Mouse (Mus musculus) gastrocnemius, postnatal 4 days (tissue): ENCODE results near the gene Def6. TPM values are rescaled to one million over a fixed set of nuclear protein-coding genes. Genes with fewer than 3 reads are reported as not detected.

ENCODE experiments used
- DNase-seq, 2 experiments: peaks; one replicate each; pipeline ENCODE4 v3.0.0; 2021 to 2022; ENCODE audit warnings: low spot score in 2 of 2, mixed read lengths in 2 of 2
- total RNA-seq, 2 experiments: library from RNA; stranded (reverse); gene quantifications; 2 replicates each; pipeline ENCODE4 v1.2.3; 2021

Def6 gene
- total RNA-seq, 2 experiments from 2014 or later: 4.7 to 4.8 TPM

DNA sequence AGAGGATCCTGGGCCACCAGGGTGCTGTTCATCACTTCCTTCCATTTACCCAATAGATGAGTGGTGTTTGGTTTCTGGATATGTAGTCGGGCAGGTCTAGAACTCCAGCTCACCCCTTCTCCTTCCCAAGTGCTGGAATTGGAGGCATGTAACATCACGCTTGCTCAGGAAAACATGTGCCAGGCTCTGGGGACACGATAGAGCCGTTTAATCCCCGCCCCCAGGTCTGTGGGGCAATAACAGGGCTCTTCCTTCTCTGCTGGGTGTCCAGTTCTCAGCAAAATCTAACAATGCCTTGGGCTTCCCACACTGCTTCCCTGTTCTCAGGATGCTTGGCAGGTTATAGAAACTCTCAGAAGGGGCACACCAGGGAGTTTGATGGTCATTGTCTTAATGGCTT, 29.8 kb downstream of the Def6 start:
- no peak for DNase-seq

DNA sequence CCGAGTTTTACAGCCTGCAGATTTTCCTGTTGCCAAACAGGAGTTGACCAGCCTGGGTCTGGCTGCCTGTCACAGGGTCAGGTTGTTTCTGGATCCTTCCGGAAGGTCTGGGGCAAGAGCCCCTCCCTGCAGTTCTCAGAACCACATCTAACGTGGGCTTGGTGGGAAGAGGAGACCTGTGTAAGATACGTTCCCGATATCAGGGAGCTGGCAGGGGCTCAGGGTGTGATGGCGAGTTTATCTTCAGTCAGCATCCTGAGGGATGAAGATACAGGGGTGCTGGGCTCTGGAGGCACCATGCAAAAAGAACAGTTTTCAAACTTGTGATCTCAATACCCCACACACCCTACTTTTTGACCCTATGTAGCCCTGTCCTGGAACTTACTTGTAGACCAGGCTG, 30.3 kb downstream of the Def6 start:
- no peak for DNase-seq

GRCm38 (mm10) chr17:28240846-28241245, 33.3 kb downstream of the Def6 start:
- DNase-seq: no peak

GRCm38 (mm10) chr17:28242296-28242695, 34.7 kb downstream of the Def6 start:
- DNase-seq: no peak

DNA sequence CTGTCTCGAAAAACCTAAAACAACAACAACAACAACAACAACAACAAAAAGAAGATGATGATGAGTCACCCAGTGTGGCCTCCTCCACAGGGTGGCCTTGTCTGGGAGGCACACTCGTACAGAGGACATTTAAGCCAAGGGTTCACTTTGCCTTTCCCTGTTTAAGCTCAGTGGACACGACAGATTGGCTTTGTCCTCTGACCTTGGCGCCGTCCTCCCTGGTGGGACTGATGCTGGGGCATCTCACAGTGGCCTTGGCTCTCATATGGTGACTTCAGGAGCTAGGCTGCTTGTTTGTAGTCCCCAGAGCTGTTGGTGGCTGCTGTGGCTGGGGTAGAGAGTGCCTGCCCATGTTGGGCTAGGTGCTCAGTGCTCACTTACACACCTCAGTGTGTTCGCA, 36.6 kb downstream of the Def6 start:
- no peak for DNase-seq

- DNase-seq: no peak
Observed at GRCm38 (mm10) chr17:28244714-28245113, 37.1 kb downstream of the Def6 start.

DNA sequence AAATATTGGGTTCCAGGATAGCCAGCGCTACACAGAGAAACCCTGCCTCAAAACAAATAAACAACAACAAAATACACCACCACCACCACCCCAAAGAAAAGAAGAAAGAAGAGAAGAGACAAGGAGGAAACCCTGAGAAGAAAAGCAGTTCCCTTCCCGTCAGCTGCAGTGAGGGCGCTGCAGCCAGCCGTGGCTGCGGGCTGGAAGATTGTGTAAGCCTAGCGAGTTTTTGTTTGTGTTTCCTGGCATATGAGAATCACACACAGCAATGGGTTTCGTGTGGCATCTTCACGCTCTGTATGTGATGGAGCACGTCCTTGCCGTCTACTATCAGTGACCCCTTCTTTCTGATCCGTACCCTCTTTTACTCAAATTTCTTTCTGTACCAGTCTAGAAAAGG, 39.1 kb downstream of the Def6 start:
- no peak for DNase-seq

- DNase-seq: no peak
Observed at GRCm38 (mm10) chr17:28247613-28248012, 40.0 kb downstream of the Def6 start.

DNA sequence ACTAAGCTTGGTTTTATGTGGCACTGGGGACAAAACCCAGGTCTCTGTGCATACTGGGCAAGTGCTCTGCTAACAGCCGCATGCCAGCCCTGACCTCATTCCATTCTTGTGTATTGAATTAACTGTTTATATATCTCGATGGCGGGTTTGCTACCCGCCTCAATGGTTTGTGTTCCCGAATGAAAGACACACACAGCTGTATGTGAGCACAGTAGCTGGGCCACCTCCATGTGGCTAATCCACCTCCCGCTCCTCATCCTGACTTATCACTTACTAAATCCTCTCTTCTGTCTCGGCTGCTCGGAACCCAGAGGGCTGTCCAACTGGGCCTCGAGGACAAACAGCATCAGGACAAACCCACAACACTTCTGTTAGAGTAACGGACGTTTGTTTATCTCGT, 41.5 kb downstream of the Def6 start:
- no peak for DNase-seq

GRCm38 (mm10) chr17:28251579-28252280, 44.2 kb downstream of the Def6 start:
- DNase-seq: no peak

- no peak for DNase-seq
Observed at GRCm38 (mm10) chr17:28252281-28252648, 44.7 kb downstream of the Def6 start.

DNA sequence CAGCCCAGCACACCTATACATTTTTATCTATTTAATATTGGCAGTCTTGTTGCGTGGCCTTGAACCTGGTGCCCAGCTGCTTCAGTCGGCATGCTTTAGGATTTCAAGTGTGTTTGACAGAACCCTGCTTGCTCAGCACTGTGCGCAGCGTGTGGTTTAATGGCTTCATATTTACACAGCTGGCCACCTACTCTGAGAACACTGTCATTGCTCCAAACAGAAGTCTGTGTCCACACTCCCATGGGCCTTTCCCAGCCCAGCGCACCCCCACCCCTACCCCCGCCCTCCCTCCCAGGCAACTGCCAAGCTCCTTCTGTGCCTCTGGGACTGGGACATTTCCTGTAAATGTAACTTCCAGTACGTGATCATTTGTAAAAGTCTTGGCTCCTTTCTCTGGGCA, 45.6 kb downstream of the Def6 start:
- DNase-seq: no peak

DNA sequence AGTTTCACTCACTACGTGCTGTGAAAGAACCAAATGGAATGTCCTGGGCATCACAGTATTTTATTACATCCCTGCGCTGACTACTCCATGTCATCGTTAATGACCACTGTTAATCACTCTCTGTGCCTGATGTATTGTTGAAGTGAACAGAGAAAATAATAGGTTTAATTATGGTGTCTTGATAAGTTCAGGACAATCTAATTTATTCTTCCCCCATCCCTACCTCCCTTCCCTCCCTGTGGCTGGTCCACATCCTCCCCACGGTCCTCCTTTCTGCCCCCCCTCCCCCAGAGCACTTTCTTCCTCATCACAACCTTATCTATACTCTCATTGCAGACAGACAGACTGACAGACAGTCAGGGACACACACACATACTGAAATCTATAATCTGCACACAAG, 47.2 kb downstream of the Def6 start:
- no peak for DNase-seq

DNA sequence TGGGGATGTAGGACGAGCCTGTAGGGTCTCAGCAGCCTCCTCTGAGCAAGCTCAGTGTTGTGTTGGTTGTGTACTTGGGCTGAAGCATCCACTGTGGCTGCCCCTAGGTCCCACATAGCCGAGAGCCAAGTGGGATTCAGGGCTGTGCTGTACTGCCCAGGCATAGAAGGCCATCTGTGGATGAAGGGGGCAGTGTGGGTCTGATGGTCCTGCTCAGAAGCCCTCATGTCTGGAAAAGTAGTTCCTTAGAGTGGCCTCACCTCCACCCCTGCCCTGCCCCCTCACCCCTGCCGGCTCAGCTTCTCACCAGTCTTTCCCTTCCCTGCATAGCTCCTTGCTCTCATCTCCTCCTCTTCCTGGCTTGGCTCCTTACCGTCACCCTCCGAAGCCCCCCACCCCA, 48.1 kb downstream of the Def6 start:
- no peak for DNase-seq

- DNase-seq: peak in 1 of 2 experiments; percentile 59
Observed at GRCm38 (mm10) chr17:28256651-28257328, 49.2 kb downstream of the Def6 start.

GRCm38 (mm10) chr17:28258325-28258724, 50.7 kb downstream of the Def6 start:
- no peak for DNase-seq

GRCm38 (mm10) chr17:28259890-28260542, 52.4 kb downstream of the Def6 start:
- no peak for DNase-seq

- no peak for DNase-seq
Observed at GRCm38 (mm10) chr17:28260543-28260909, 52.9 kb downstream of the Def6 start.

DNA sequence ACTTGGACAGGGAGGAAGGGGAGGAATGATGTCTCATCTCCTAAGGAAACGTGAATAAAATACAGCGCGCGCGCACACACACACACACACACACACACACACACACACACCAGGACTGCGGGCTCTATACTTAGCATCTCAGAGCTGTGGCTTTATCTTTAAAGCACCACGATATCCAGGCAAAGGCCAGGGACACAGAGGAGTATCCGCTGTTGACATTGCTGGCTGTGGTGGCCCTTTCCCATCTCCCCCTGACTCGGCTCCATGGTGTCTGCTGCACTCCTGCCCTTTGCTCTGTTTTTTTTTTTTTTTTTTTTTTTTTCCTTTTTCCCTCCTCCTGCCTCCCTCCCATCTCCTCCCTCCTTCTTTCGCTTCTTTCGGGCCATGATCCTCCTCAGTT, 54.2 kb downstream of the Def6 start:
- no peak for DNase-seq

GRCm38 (mm10) chr17:28263181-28263894, 55.8 kb downstream of the Def6 start:
- no peak for DNase-seq

- DNase-seq: no peak
Observed at GRCm38 (mm10) chr17:28267251-28267650, 59.7 kb downstream of the Def6 start.

DNA sequence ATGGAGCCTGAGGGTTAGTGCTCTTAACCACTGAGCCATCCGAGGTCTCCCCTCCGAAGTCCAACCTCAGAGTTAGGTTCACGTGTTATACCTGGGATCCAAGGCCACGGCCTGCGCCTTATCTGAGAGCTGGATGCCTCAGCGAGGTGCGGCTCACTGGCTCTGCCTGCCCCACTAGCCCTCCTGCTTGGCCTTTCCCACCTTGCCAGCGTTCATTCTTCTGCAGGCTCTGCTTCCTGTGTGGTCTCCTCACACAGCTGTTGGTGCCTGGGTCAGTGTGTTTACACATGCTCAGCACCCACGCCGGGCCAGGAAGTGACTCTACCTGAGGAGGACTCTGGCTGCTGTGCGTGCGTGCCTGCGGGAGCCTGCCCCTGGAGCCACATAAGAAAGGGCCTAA, 62.6 kb downstream of the Def6 start:
- DNase-seq: no peak
